30 mouse cellular contexts compared by ENCODE assay signal in the genomic region with DNA sequence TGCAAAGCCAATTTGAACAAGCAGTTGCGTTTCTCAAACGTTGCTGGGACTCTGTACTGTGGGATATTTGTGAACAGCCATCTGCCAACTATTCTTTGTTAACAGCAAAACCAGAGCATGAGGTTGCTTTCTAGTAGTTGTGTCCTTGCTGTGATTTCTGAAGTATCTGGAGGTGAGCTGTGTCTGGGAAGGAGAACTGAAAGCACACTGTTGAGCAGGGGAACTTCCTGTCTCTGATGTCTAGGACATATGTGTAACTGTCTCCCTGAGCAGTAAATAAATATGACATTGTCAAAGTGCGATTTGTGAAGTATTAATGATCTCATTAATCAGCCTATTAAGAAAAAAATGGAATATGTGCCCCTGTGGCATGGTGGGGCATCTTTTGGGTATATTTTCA.
"Had no signal": no experiment of that assay in that cellular context is flagged by ENCODE, and none has a peak within 500 bp of the region (broad histone marks: within the 10 kb centered on the region; RNA-seq: fewer than 3 reads in every experiment).

No protein-coding gene starts in this region.

- H3K4me3 ChIP-seq: limb, embryonic 10.5 days; limb, embryonic 12.5 days; limb, embryonic 13.5 days; limb, embryonic 15.5 days; liver, embryonic 12.5 days; liver, embryonic 13.5 days; liver, embryonic 15.5 days; lung, embryonic 15.5 days; megakaryocyte, embryonic 14.5 days; midbrain, embryonic 10.5 days; midbrain, embryonic 12.5 days; midbrain, embryonic 13.5 days; midbrain, embryonic 15.5 days; neural tube, embryonic 12.5 days had no signal

- H3K9ac ChIP-seq: limb, embryonic 12.5 days; limb, embryonic 13.5 days; limb, embryonic 15.5 days; liver, embryonic 12.5 days; liver, embryonic 13.5 days; liver, embryonic 14.5 days; liver, embryonic 15.5 days; liver, postnatal 0 days; lung, embryonic 14.5 days; lung, embryonic 15.5 days; midbrain, embryonic 12.5 days; midbrain, embryonic 13.5 days; midbrain, embryonic 15.5 days; neural tube, embryonic 12.5 days had no signal

- H3K9me3 ChIP-seq: limb, embryonic 10.5 days; limb, embryonic 12.5 days; limb, embryonic 13.5 days; limb, embryonic 15.5 days; liver, embryonic 12.5 days; liver, embryonic 13.5 days; liver, embryonic 15.5 days; lung, embryonic 15.5 days; midbrain, embryonic 10.5 days; midbrain, embryonic 12.5 days; midbrain, embryonic 13.5 days; midbrain, embryonic 15.5 days; neural tube, embryonic 12.5 days had no signal

- H3K27me3 ChIP-seq: limb, embryonic 12.5 days; limb, embryonic 15.5 days; liver, embryonic 12.5 days; liver, embryonic 13.5 days; liver, embryonic 15.5 days; lung, embryonic 15.5 days; megakaryocyte, embryonic 14.5 days; midbrain, embryonic 12.5 days; midbrain, embryonic 13.5 days; midbrain, embryonic 15.5 days; neural tube, embryonic 12.5 days had no signal

- H3K4me2 ChIP-seq: limb, embryonic 12.5 days; limb, embryonic 13.5 days; limb, embryonic 15.5 days; liver, embryonic 11.5 days; liver, embryonic 12.5 days; liver, embryonic 13.5 days; liver, embryonic 15.5 days; lung, embryonic 15.5 days; midbrain, embryonic 11.5 days; midbrain, embryonic 12.5 days; midbrain, embryonic 13.5 days; midbrain, embryonic 15.5 days; neural tube, embryonic 12.5 days had no signal

- H3K4me1 ChIP-seq: limb, embryonic 10.5 days; limb, embryonic 12.5 days; limb, embryonic 13.5 days; limb, embryonic 15.5 days; liver, embryonic 12.5 days; liver, embryonic 13.5 days; liver, embryonic 15.5 days; lung, embryonic 15.5 days; megakaryocyte, embryonic 14.5 days; midbrain, embryonic 10.5 days; midbrain, embryonic 12.5 days; midbrain, embryonic 13.5 days; midbrain, embryonic 15.5 days; neural tube, embryonic 12.5 days had no signal

- ATAC-seq: liver, embryonic 12.5 days; liver, postnatal 0 days; lung, postnatal 0 days; midbrain, embryonic 13.5 days; midbrain, embryonic 15.5 days; midbrain, embryonic 16.5 days had no signal

- H3K27ac ChIP-seq: limb, embryonic 10.5 days; limb, embryonic 12.5 days; limb, embryonic 13.5 days; limb, embryonic 15.5 days; liver, embryonic 12.5 days; liver, embryonic 13.5 days; liver, embryonic 14.5 days; liver, embryonic 15.5 days; lung, embryonic 15.5 days; macrophage; midbrain, embryonic 10.5 days; midbrain, embryonic 12.5 days; midbrain, embryonic 13.5 days; midbrain, embryonic 15.5 days; neural tube, embryonic 12.5 days had no signal

- DNase-seq: left cerebral cortex, postnatal 4 days; liver; liver, embryonic 13.5 days; liver, postnatal 0 days; lung, adult 18-20 months; lung, adult 2 months; lung, embryonic 14.5 days; lung, postnatal 10 days; lung, postnatal 14 days; lung, postnatal 36 days; lung, postnatal 4 days had no signal

- H3K36me3 ChIP-seq: limb, embryonic 10.5 days; limb, embryonic 12.5 days; limb, embryonic 13.5 days; limb, embryonic 15.5 days; liver, embryonic 12.5 days; liver, embryonic 13.5 days; liver, embryonic 15.5 days; lung, embryonic 15.5 days; midbrain, embryonic 10.5 days; midbrain, embryonic 12.5 days; midbrain, embryonic 13.5 days; midbrain, embryonic 15.5 days; neural tube, embryonic 12.5 days had no signal
